Mouse (Mus musculus) regulatory T cell (primary cell): Measurements from ENCODE around the gene Il17rd.

ENCODE experiments used
- in situ Hi-C: fragments of 300-600 bp; cut with MboI, MseI; formaldehyde crosslinking; loops from one replicate; pipeline ENCODE4 v1.15.1; 2025; ENCODE audit warnings: high pct_unique_total_duplicates

Il17rd gene

GRCm38 (mm10) chr14:27038783-27039182, at the start of gene Il17rd:
TSS of gene Il17rd (plus strand) at chr14:27038941.
- in situ Hi-C loops, result no loop called here

DNA sequence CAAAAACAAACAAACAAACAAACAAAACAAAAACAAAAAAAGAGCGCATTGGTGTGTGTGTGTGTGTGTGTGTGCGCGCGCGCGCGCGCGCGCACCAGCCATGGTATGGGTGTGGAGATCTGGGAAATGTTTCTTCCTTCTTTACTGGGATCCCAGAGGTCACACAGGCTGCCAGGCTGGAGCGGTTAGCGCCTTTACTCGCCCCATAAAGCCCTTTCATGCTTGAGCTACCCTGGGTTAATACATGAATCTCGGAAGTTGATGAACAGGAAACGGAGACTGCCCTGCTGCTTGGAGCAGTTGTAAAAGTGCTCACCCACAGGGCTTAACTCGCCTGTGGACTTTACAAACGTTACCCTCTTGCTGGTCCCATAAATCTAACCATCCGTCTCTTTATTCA, 47.1 kb upstream of the Il17rd start:
- in situ Hi-C loops, result no loop called here

GRCm38 (mm10) chr14:26993427-26993826, 45.3 kb upstream of the Il17rd start:
- in situ Hi-C loops, result no loop called here

DNA sequence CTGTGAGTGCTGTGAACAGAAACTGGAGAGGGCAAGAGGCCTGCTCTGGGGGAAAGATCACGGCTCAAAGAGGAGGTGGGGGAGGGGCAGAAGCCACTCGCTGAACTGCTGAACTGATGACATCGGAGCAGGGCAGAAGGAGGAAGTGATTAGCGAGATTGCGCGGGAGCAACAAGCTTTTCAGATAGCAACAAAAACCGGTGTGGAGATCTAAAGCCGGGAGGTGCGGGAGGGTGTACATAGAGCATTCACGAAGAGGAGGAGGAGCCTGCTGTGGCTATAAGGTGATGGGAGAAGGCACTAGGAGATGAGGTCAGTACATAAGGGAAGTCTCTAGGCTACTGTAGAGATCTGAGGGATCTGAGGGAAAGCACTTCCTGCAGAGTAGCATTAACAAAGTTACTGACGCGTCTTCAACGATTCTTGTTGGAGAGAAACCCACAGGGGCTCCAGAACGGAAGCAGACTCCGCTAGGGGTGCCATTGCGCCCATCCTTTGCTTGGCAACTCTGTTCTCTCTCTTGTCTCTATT, 44.5 kb upstream of the Il17rd start, which contains the start of gene Hesx1:
Gene Hesx1 (plus strand): TSS at position 206 of the 531 bp plus-strand sequence.
- in situ Hi-C loops, result no loop called here

DNA sequence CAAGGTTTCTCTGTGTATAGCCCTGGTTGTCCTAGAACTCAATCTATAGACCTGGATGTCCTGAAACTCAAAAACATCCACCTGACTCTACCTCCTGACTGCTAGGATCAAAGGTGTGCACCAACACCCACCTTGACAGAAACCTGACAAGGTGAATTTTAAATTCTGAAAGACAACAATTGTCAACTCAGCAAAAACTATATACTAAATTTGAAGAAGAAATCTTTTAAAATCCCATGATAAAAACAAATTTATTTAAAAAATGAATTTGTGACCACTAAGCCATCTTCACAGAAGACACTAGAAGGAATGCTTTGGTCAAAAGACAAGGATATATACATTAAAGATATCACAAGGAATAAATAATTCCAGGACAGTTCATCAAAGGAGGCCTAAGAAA, 42.5 kb upstream of the Il17rd start:
- in situ Hi-C loops, result no loop called here

DNA sequence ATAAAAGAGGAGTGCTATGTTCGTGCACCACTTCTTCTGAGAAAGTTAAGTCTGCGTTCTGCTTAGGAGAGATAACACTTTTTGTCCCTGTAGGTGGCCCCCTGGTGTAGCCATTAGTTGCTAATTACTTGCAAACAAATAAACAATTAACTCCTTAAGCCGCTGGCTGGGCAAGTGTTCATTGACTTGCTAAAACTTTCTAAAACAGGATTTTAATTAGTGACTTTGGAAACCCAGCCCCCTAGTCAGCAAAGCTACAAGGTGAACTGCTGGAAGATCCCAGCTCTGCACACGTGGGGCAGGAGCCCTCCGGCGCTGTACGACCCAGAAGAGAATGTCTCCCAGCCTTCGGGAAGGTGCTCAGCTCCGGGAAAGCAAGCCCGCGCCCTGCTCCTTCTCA, 38.4 kb upstream of the Il17rd start:
- in situ Hi-C loops, result no loop called here

DNA sequence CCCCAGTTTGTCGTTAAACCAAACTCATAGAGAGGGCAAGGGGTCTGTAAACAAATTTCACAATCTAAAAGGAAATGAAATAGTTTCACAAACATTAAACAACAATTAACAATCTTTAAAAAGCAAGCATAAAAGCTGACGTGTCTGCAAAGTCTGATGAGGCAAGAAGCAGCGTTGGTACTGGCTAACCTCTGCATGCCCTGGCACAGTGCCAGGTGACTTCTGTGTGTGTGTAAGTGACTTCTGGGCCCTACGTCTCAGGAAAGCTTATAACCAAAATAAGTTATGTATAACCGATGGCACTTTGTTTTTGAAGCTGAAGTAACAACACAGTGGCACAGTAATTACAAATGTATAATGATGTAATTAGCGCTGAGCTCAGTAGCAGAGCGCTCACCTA, 33.8 kb upstream of the Il17rd start:
- in situ Hi-C loops, result no loop called here

DNA sequence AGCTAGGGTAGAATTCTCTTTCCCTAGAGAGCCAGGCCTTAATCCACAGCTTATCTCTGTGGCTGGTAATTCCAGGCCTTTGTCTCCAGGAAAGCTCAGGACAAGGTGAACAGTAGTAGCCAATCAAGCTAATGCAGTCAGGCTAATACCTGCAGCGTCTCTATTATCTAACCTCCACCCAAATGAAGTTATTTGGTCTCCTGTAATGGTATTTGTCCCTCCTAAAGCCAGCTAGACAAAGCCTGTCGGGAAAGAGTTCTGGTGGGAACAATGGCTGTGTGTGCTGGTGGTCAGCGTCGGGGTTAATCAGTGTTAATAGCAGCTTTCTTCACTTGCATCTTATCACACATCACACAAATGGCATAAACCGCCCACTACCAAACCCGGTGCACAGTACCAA, 32.8 kb upstream of the Il17rd start:
- in situ Hi-C loops, result no loop called here

DNA sequence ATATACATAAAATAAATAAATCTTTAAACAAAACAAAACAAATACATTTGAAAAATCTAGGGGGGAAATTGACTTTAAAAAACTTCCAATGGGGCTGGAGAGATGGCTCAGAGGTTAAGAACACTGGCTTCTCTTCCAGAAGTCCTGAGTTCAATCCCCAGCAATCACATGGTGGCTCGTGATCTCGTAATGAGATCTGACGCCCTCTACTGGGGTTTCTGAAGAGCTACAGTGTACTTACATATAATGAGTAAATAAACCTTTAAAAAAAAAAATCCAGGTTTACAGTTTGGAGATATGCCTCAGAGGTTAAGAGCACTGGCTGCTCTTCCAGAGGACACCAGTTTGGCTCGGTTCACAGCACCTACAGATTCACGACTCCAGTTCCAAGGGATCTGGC, 27.2 kb upstream of the Il17rd start:
- in situ Hi-C loops, result no loop called here

DNA sequence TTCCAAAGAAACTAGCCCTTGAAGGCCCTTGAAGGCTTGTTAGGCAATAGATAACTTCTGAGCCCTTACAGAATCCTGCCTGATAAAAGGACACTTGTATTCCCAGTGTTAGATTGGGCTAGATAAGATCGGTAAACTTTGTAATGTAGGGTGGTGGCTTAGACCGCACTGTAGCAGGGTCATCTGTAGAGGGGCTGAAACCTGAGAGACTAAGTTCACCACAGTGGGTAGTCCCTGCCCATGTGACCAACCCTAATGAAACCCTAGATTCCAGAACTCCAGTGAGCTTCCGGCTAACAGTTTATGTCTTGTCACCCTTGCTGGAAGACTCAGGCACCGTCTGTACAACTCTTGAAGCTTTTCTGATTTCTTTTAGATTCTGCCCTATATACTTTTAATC, 25.1 kb upstream of the Il17rd start:
- in situ Hi-C loops, result no loop called here

DNA sequence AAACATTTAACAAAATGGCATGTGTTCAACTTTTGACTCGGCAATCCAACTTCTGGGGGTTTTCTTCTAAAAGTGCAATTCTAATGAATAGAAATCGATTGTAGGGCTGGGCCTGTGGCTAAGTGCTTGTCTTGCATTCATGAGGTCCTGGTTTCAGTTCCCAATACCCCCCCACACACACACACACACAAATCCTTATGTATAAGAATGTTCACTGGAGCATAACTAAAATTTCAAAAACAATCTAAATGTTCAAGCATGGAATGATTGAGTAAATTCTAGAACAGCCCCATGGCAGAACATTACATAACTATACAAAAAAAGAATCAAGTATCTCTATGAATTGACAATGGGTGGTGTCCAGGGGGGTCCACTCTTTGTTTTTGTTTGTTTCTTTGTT, 20.8 kb upstream of the Il17rd start:
- in situ Hi-C loops, result no loop called here

DNA sequence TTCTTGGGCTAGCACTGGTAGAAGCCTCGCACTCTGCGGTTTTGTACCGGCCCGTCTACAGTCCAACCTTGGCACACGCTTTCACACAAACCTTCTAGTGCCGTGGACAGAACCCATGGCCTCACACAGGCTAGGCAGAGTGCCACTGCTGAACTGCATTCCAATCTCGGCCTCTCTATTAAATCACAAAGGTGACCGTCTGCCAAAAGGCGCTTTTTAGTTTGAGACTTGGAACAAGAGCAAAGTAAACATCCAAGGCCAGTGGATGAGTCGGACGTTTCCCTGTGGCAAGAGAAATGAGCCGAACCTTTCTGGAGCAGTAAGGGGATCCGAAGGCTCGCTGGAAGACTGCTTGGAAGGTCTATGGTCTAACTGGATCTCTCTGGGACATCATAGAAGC, 18.9 kb upstream of the Il17rd start:
- in situ Hi-C loops, result loop anchor here (5.0 kb wide), 2 partner anchors 33 to 77 kb away; no protein-coding TSS in a partner anchor

- in situ Hi-C loops, result loop anchor here (5.0 kb wide), 2 partner anchors 36 to 74 kb away; no protein-coding TSS in a partner anchor
These were observed 15.9 kb upstream of the Il17rd start for GRCm38 (mm10) chr14:27022876-27023275.

DNA sequence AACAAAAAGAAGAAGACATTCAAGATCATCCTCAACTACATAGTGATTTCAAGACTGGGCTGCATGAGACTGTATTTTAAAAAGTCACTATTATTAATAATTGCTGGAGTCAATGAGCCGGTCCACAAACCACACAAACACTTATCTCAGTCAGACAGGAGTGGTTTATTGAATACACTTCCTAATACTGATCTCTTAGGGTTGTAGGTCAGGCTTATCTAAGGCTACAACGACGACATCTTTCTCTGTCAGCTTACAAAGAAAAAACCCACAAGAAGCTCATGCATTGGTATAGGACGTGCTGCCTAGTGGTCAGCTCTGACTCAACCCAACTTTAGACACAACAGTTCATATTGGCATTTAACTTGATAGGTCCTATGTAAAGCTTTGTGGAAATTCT, 14.1 kb upstream of the Il17rd start:
- in situ Hi-C loops, result loop anchor here (5.0 kb wide), 2 partner anchors 37 to 73 kb away; no protein-coding TSS in a partner anchor

GRCm38 (mm10) chr14:27029771-27030173, 9.0 kb upstream of the Il17rd start:
- in situ Hi-C loops, result no loop called here

DNA sequence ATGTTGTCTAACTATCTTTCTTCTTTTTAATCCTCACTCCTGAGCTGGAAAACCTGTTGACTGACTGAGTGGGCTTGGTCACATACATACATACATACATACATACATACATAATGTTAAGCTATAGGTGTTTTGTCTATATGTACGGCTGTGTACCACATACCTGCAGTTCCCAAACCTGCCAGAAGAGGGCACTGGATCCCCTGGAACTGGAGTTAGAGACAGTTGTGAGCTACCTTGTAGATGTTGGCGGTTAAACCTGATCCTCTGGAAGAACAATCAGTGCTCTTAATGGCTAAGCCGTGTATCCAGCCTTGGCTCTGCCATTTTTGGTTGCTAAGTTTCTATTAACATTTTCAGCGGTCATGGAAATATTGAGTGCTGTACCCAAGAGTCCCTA, 7.6 kb upstream of the Il17rd start:
- in situ Hi-C loops, result no loop called here

GRCm38 (mm10) chr14:27037513-27037912, 1.2 kb upstream of the Il17rd start:
- in situ Hi-C loops, result no loop called here

- in situ Hi-C loops, result no loop called here
These were observed 824 bp downstream of the Il17rd start for GRCm38 (mm10) chr14:27039281-27040248.

DNA sequence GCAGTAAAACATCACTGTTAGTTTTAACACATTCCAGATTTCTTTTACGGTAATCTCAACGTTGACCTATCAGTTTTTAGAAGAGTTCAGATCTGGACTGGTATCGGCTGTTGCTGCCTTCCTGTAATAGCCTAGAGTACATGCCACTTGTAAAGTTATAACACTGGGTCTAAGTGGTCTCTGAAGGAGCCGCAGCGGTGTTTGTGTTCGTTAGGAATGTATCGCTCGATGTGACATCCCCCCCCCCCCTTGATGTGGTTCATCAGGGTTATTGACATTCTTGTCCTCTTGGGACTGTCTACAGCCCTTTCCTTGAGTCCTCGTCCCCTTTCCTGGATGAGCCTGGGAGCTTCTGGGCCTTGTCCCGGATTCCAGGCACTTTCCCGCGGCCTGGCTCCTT, 1.7 kb downstream of the Il17rd start:
- in situ Hi-C loops, result no loop called here

DNA sequence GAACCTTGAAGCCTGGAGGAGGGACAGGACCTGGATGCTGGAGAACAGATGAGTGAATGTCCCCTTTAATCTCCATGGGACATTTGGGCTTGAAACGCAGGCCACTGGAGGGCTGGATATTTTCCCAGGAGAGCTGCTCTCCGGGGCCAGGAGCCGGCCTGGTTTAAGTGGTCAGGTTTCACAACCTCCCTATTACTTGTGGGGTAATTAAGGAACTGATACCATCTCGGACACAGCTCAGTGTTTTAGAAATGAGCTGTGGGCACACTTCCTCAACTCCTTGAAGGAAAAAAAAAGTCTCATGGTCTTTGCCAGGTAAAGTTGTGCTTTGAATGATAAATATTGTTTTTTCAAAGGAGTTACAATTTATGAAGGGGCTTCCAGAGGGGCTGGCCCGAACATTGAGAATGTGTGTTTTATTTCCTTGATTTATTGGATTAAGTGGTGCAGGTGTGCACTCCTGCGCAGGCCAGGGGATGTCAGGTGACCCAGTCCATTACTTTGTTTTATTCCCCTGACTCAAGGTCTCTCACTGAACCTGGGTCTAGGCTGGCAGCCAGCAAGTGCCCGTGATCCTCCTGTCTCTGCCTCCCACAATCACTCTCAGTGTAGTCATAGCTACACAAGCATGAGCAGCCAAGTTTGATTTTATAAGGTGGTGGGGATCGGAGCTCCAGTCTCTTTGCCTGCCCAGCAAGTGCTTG, 3.7 kb downstream of the Il17rd start:
- in situ Hi-C loops, result no loop called here

GRCm38 (mm10) chr14:27043416-27043815, 4.7 kb downstream of the Il17rd start:
- in situ Hi-C loops, result no loop called here

- in situ Hi-C loops, result no loop called here
These were observed 5.7 kb downstream of the Il17rd start for GRCm38 (mm10) chr14:27044221-27044966.
